Mouse (Mus musculus): Measurements from ENCODE around the gene Iba57. TPM values are rescaled to one million over a fixed set of nuclear protein-coding genes. Genes with fewer than 3 reads are reported as not detected.

Gene Iba57
- polyA plus RNA-seq, 1 experiment from 2014 or later = 7.5 TPM

Other genes starting within 250 kb of the Iba57 start
- not detected in 2 replicates for gene Btnl10, start 245.8 kb downstream of the Iba57 start, polyA plus RNA-seq (2016; fragmentation: Nextera tagmentation; extraction: Ambion mirVana)
- 498 and 513 TPM in 2 replicates for gene Rnf187, start 224.8 kb downstream of the Iba57 start, polyA plus RNA-seq (2016; fragmentation: Nextera tagmentation; extraction: Ambion mirVana)
- gene Hist3h2ba, start 214.8 kb downstream of the Iba57 start, polyA plus RNA-seq (2016; fragmentation: Nextera tagmentation; extraction: Ambion mirVana) = 149 and 154 TPM in 2 replicates
- 90.1 and 95.9 TPM in 2 replicates for gene Hist3h2a, start 209.1 kb downstream of the Iba57 start, polyA plus RNA-seq (2016; fragmentation: Nextera tagmentation; extraction: Ambion mirVana)
- 1.2 and 1.5 TPM in 2 replicates for gene Trim17, start 209.1 kb downstream of the Iba57 start, polyA plus RNA-seq (2016; fragmentation: Nextera tagmentation; extraction: Ambion mirVana)
- gene Trim11, start 185.6 kb downstream of the Iba57 start, polyA plus RNA-seq (2016; fragmentation: Nextera tagmentation; extraction: Ambion mirVana) = 19.3 and 19.5 TPM in 2 replicates
- 0.28 and 0.39 TPM in 2 replicates for gene Obscn, start 27.3 kb downstream of the Iba57 start, polyA plus RNA-seq (2016; fragmentation: Nextera tagmentation; extraction: Ambion mirVana)
- gene Gjc2, start 19.5 kb upstream of the Iba57 start, polyA plus RNA-seq (2016; fragmentation: Nextera tagmentation; extraction: Ambion mirVana) = 0.27 and 0.28 TPM in 2 replicates
- gene Guk1, start 28.5 kb upstream of the Iba57 start, polyA plus RNA-seq (2016; fragmentation: Nextera tagmentation; extraction: Ambion mirVana) = 107 and 112 TPM in 2 replicates
- 76.1 and 84.6 TPM in 2 replicates for gene Mrpl55, start 38.7 kb upstream of the Iba57 start, polyA plus RNA-seq (2016; fragmentation: Nextera tagmentation; extraction: Ambion mirVana)
- gene 2310033P09Rik, start 44.6 kb upstream of the Iba57 start, polyA plus RNA-seq (2016; fragmentation: Nextera tagmentation; extraction: Ambion mirVana) = 29.6 and 31.9 TPM in 2 replicates
- 590 and 625 TPM in 2 replicates for gene Arf1, start 64.5 kb upstream of the Iba57 start, polyA plus RNA-seq (2016; fragmentation: Nextera tagmentation; extraction: Ambion mirVana)
- 5.0 and 8.0 TPM in 2 replicates for gene Wnt3a, start 127.0 kb upstream of the Iba57 start, polyA plus RNA-seq (2016; fragmentation: Nextera tagmentation; extraction: Ambion mirVana)
- gene Wnt9a, start 143.2 kb upstream of the Iba57 start, polyA plus RNA-seq (2016; fragmentation: Nextera tagmentation; extraction: Ambion mirVana) = 6.1 and 6.9 TPM in 2 replicates
- gene Prss38, start 211.9 kb upstream of the Iba57 start, polyA plus RNA-seq (2016; fragmentation: Nextera tagmentation; extraction: Ambion mirVana) = not detected in 2 replicates

Data from hindbrain, embryonic 12.5 days (tissue).